Mouse (Mus musculus) intestine, postnatal 0 days (tissue): Measurements from ENCODE around the gene Cyp2d22. TPM values are rescaled to one million over a fixed set of nuclear protein-coding genes. Genes with fewer than 3 reads are reported as not detected.

Experiments used
- ATAC-seq: fragments of 200-750 bp; cut with Nextera tagmentation; 2 replicates; pipeline ENCODE4 v1.8.0; 2017; ENCODE audit warnings: mild to moderate bottlenecking, moderate TSS enrichment, moderate library complexity
- H3K27ac ChIP-seq: fragments of 300-500 bp; sonication (generic); 2 replicates; pipeline ENCODE4 v1.5.1; 2014; ENCODE audit warnings: mild to moderate bottlenecking, low read depth, low read length, moderate library complexity
- H3K27me3 ChIP-seq: fragments of 300-500 bp; sonication (generic); replicated peaks from 2 replicates; pipeline ENCODE4 v1.6.1; 2014; ENCODE audit warnings: low read length, mixed read lengths; ENCODE audit not compliant: control insufficient read depth, insufficient read depth
- H3K36me3 ChIP-seq: fragments of 300-500 bp; sonication (generic); 2 replicates; pipeline ENCODE4 v1.6.1; 2014; ENCODE audit warnings: mild to moderate bottlenecking, moderate library complexity; ENCODE audit not compliant: control insufficient read depth, insufficient read depth
- H3K4me1 ChIP-seq: fragments of 300-500 bp; sonication (generic); replicated peaks from 2 replicates; pipeline ENCODE4 v1.6.1; 2014; ENCODE audit warnings: antibody characterized with exemption, low read length, mixed read lengths; ENCODE audit not compliant: control insufficient read depth, insufficient read depth
- H3K4me2 ChIP-seq: fragments of 300-500 bp; sonication (generic); replicated peaks from 2 replicates; pipeline ENCODE4 v1.6.1; 2014; ENCODE audit warnings: low read depth, mild to moderate bottlenecking, moderate library complexity
- H3K4me3 ChIP-seq: fragments of 300-500 bp; sonication (generic); 2 replicates; pipeline ENCODE4 v1.5.1; 2014; ENCODE audit warnings: low read depth, low read length
- H3K9ac ChIP-seq: fragments of 300-500 bp; sonication (generic); 2 replicates; pipeline ENCODE4 v1.6.1; 2014; ENCODE audit warnings: mild to moderate bottlenecking, low read depth, low read length
- H3K9me3 ChIP-seq: fragments of 300-500 bp; sonication (generic); 2 replicates; pipeline ENCODE4 v1.6.1; 2016; ENCODE audit warnings: mixed run types; ENCODE audit not compliant: control insufficient read depth
- CTCF ChIP-seq: sonication (generic); IDR thresholded peaks from 2 replicates; pipeline ENCODE4 v1.5.1; 2016; ENCODE audit warnings: low read depth, mild to moderate bottlenecking, control low read depth, antibody characterized with exemption, moderate library complexity
- WGBS: fragments of 180-500 bp; shearing (Covaris S2); extraction: QIAGEN DNeasy Blood & Tissue Kit; methylation state at CpG from one replicate; pipeline ENCODE4 v1.1.7; 2014; 5-methylcytosine and 5-hydroxymethylcytosine counted together
- polyA plus RNA-seq: library from polyadenylated mRNA; unstranded; fragments of >200 nt; fragmentation: Nextera tagmentation; extraction: Ambion mirVana; gene quantifications from 2 replicates; pipeline ENCODE4 v1.2.1, GENCODE M21; 2015

Gene Cyp2d22
- polyA plus RNA-seq, 1 experiment from 2014 or later = 5.7 TPM

DNA sequence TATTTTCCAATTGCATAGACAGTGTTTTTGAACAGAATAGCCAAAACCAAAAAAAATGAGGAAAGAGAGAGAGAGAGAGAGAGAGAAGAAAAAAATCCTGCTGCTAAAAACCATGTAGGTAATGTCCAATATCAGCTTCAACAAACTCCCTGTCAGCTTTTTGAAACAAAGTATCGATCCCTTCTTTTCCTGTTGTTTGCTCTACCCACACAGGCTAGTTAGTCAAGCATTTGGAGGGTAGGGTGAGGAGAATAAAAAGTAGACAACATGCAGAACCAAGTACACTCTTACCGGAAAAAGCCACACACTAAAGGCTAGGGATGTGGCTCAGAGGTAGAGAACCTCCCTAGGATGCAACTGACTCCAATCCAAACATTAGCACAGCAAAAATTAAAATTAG lies 5.7 kb upstream of the Cyp2d22 start:
- H3K36me3 ChIP-seq = no peaks in the 10 kb centered on the region
- H3K27me3 ChIP-seq = no peaks in the 10 kb centered on the region
- ATAC-seq = no peak
- no peak overlapping the region for H3K4me2 ChIP-seq
- H3K27ac ChIP-seq = no peak overlapping the region
- TF ChIP-seq CTCF = no peak
- no peaks in the 10 kb centered on the region for H3K4me1 ChIP-seq
- H3K9me3 ChIP-seq = no peaks in the 10 kb centered on the region
- no peak overlapping the region for H3K4me3 ChIP-seq
- no peak overlapping the region for H3K9ac ChIP-seq
- WGBS = 82% methylated on average over 2 of the region's 2 CpGs

GRCm38 (mm10) chr15:82382441-82382840 lies 2.4 kb upstream of the Cyp2d22 start:
- H3K36me3 ChIP-seq = no peaks in the 10 kb centered on the region
- H3K4me1 ChIP-seq = 0 out of 2 replicates have a peak, but pooled peaks cover 5% of the 10 kb centered on the region
- no peaks in the 10 kb centered on the region for H3K27me3 ChIP-seq
- no peak for TF ChIP-seq CTCF
- no peak overlapping the region for H3K9ac ChIP-seq
- no peak overlapping the region for H3K4me3 ChIP-seq
- ATAC-seq = no peak
- H3K27ac ChIP-seq = no peak overlapping the region
- WGBS = 62% methylated on average over 2 of the region's 2 CpGs
- H3K9me3 ChIP-seq = no peaks in the 10 kb centered on the region
- no peak overlapping the region for H3K4me2 ChIP-seq

- Histone ChIP-seq H3K4me1 (0 out of 2 replicates have a peak, but pooled peaks cover 5% of the 10 kb centered on the region), H3K4me2 (peak overlapping the region; percentile 73), H3K9ac (no peak overlapping the region), H3K36me3 (no peaks in the 10 kb centered on the region), H3K4me3 (0 out of 2 replicates have a peak overlapping the region, but pooled peaks have one; percentile 13), H3K9me3 (no peaks in the 10 kb centered on the region), H3K27me3 (no peaks in the 10 kb centered on the region), H3K27ac (0 out of 2 replicates have a peak overlapping the region, but pooled peaks have one; percentile 31)
- no peak for ATAC-seq
- TF ChIP-seq CTCF = no peak
- WGBS = 36% methylated on average over 7 of the region's 7 CpGs
Measured at GRCm38 (mm10) chr15:82380714-82381062, 628 bp upstream of the Cyp2d22 start.

DNA sequence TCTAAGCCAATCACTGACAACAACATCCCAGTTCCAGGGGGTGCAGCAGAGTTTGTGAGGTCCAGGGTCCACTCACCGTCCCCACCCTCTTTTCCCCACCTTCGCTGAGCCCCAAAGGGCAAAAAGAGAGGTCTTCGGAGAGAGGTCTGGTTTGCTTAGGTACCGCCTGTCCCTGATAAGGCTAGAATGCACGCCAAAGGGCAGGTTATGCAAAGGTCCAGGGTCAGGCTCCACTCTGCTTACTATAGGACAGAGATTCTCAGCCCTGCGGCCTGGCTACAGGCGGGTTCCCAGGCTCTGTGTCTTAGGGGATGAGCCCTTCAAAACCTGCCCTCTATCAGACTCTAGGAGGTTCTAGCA lies 569 bp downstream of the Cyp2d22 start:
- ATAC-seq = peak; percentile 70

DNA sequence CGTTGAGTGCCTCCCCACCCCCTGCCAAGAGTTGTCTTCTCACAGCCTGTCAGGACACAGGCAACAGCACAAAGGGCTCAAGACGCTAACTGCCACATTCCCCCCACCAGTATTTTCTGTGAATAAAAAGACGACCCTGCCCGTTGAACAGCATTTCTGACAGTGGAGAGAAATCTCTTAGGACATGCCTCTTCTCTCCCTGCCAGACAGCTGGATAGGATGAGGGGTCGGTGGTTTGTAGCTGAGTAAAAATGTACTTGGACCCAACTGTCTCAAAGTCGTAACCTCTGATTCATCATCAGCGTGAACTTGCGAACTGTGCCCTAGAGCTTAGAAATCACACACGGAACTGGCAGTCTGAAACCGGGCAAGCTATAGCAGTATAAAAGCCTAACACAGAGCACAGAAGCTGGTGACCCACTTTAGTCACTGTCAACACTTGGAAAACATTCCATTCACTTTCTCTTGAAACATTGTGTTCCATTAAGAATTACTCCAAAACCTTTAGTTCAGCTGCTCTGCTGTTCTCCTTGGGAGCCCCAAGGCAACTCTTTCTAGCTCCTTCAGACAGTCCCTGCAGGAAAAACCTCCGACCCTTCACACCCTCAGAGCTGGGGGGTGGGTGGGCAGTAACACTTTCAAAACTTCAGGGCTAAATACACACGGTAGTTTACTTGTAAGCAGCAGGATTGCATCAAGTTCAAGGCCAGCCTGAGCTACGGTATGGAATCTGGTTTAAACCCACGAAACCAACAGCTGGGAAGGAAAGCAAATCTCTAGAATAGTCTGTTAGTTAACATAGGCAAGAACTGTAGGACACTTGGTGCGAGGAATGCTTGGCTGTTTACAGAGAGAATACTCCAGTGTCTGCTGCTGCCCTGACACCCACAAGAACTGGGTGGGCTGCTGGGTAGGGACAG lies 1.5 kb downstream of the Cyp2d22 start:
- H3K4me1 ChIP-seq = 0 out of 2 replicates have a peak, but pooled peaks cover 5% of the 10 kb centered on the region
- no peaks in the 10 kb centered on the region for H3K27me3 ChIP-seq
- H3K27ac ChIP-seq = peak overlapping the region; percentile 84
- H3K4me3 ChIP-seq = peak overlapping the region; percentile 51; the same call in 1 of the 2 replicates
- 0 out of 2 replicates have a peak, but pooled peaks have one; percentile 25 for ATAC-seq
- WGBS = 38% methylated on average over 15 of the region's 15 CpGs
- no peak overlapping the region for H3K9ac ChIP-seq
- H3K4me2 ChIP-seq = peak overlapping the region; percentile 73
- TF ChIP-seq CTCF = no peak
- peaks cover 4% of the 10 kb centered on the region for H3K36me3 ChIP-seq
- H3K9me3 ChIP-seq = no peaks in the 10 kb centered on the region

More for the DNA sequence above, 569 bp downstream of the Cyp2d22 start:
- Histone ChIP-seq H3K27ac (peak overlapping the region; percentile 84), H3K4me2 (peak overlapping the region; percentile 73), H3K4me1 (0 out of 2 replicates have a peak, but pooled peaks cover 5% of the 10 kb centered on the region), H3K36me3 (no peaks in the 10 kb centered on the region), H3K4me3 (peak overlapping the region; percentile 51), H3K9ac (peak overlapping the region; percentile 59), H3K9me3 (no peaks in the 10 kb centered on the region), H3K27me3 (no peaks in the 10 kb centered on the region)
- no peak for TF ChIP-seq CTCF
- 17% methylated on average over 7 of the region's 7 CpGs for WGBS

GRCm38 (mm10) chr15:82377701-82378100 lies 2.4 kb downstream of the Cyp2d22 start:
- Histone ChIP-seq H3K27me3 (no peaks in the 10 kb centered on the region), H3K27ac (no peak overlapping the region; the same call in 1 of the 2 replicates), H3K4me1 (0 out of 2 replicates have a peak, but pooled peaks cover 5% of the 10 kb centered on the region), H3K9ac (no peak overlapping the region), H3K9me3 (no peaks in the 10 kb centered on the region), H3K4me2 (no peak overlapping the region), H3K4me3 (no peak overlapping the region), H3K36me3 (peaks cover 7% of the 10 kb centered on the region)
- ATAC-seq = no peak
- no peak for TF ChIP-seq CTCF
- WGBS = 75% methylated on average over 5 of the region's 5 CpGs
